Mouse (Mus musculus) bone marrow, adult 2 months (tissue): ENCODE data around the gene Atat1.

Source experiments
- CTCF ChIP-seq: fragments of 200-500 bp; IDR thresholded peaks from 2 replicates; pipeline ENCODE4 v1.5.1; 2011; ENCODE audit warnings: low read length, control low read depth; ENCODE audit not compliant: control insufficient read depth, insufficient read depth
- POLR2A ChIP-seq: fragments of 200-500 bp; IDR thresholded peaks from 2 replicates; pipeline ENCODE4 v1.6.1; 2011; ENCODE audit warnings: low read depth, mild to moderate bottlenecking, control low read depth, low read length, borderline replicate concordance; ENCODE audit not compliant: control insufficient read depth

DNA sequence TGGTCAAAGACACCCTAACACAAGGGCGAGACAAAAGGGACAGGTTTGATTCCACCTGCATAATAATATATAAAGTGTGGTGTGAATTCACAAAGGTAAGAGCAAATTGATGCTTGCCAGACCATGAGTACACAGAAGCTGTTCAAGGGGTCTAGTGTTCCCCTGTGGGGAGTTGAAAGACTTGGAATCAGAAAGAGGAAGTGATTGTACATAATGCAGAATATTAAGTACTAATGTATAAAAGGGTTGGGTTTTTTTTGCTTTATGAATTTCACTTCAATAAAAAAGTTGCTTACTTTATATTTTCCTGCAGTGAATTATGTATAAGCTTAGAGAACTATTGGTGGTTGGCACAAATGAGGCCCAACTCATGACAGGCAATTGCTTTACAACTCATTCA is 50.5 kb downstream of the Atat1 start:
- TF ChIP-seq POLR2A (no peak), CTCF (no peak)
